Mouse (Mus musculus): ENCODE data around the gene Apol6.

DNA sequence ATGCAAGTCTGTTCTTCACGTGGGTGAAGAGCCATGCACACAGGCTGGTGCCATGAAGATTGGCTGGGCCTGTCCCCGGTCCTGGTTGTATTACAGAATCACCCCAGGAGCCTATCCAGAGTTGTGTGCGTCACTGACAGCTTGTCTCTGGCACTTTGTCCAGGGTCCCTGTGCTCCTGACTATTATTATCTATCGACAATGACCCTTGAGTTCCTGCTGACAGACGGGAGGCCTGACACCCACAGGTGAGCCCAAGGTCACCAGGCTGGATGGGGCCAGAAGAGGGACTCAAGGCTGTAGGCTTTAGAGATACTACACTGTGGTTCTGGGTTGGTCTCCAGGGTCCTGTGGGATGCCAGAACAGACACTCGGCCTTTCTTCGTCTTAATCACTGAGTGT, 25.0 kb upstream of the Apol6 start:
- TF ChIP-seq MAFK (IDR thresholded peaks at IDR 0.05; ENCODE audit: borderline replicate concordance, low read depth, low read length) (no peak), POLR2AphosphoS5 (IDR thresholded peaks at IDR 0.05; ENCODE audit: borderline replicate concordance, low read depth, low read length) (no peak), CTCF (IDR thresholded peaks at IDR 0.05 in 2 of 3, conservative IDR thresholded peaks at IDR 0.05 in 1 of 3; ENCODE audit: control insufficient read depth in 1 of 3, insufficient read depth in 1 of 3, low read depth in 2 of 3, low read length in 3 of 3, poor library complexity in 1 of 3, severe bottlenecking in 1 of 3) (no peak), EP300 (IDR thresholded peaks at IDR 0.05; ENCODE audit: low read depth in 1 of 2, low read length in 2 of 2) (no peak), GATA1 (IDR thresholded peaks at IDR 0.05; ENCODE audit: low read depth, low read length) (no peak), POLR2A (IDR thresholded peaks at IDR 0.05; ENCODE audit: control insufficient read depth in 1 of 2, insufficient read depth in 1 of 2, low read depth in 1 of 2, low read length in 2 of 2, poor library complexity in 1 of 2) (no peak)

All from MEL (cell line).